Mouse (Mus musculus): ENCODE data around the gene Vmn1r122. TPM values are rescaled to one million over a fixed set of nuclear protein-coding genes. Genes with fewer than 3 reads are reported as not detected.

Vmn1r122 gene
- not detected in 2 replicates for polyA plus RNA-seq (2012; ENCODE audit: low replicate concordance)

GRCm38 (mm10) chr7:21134028-21134427 lies at the start of gene Vmn1r122:
Vmn1r122 (minus strand) TSS chr7:21134128.

GRCm38 (mm10) chr7:21161885-21162284 lies 28.0 kb upstream of the Vmn1r122 start, which contains the start of gene Vmn1r123:
Vmn1r123 (plus strand) TSS chr7:21162185.

GRCm38 (mm10) chr7:21098413-21098812 lies 35.5 kb downstream of the Vmn1r122 start, which contains the start of gene Vmn1r121:
Vmn1r121 (minus strand) TSS chr7:21098513.

Other genes starting within 250 kb of the Vmn1r122 start
- not detected in 2 replicates for gene Vmn1r118, start 221.8 kb downstream of the Vmn1r122 start, polyA plus RNA-seq (2012; ENCODE audit: low replicate concordance)
- gene Vmn1r119, start 121.7 kb downstream of the Vmn1r122 start, polyA plus RNA-seq (2012; ENCODE audit: low replicate concordance) = not detected in 2 replicates
- gene Vmn1r120, start 80.3 kb downstream of the Vmn1r122 start, polyA plus RNA-seq (2012; ENCODE audit: low replicate concordance) = not detected in 2 replicates
- not detected in 2 replicates for gene Vmn1r121, start 35.6 kb downstream of the Vmn1r122 start, polyA plus RNA-seq (2012; ENCODE audit: low replicate concordance)
- not detected in 2 replicates for gene Vmn1r123, start 28.1 kb upstream of the Vmn1r122 start, polyA plus RNA-seq (2012; ENCODE audit: low replicate concordance)
- gene Gm5157, start 56.3 kb upstream of the Vmn1r122 start, polyA plus RNA-seq (2012; ENCODE audit: low replicate concordance) = not detected in 2 replicates
- gene Vmn1r124, start 126.5 kb upstream of the Vmn1r122 start, polyA plus RNA-seq (2012; ENCODE audit: low replicate concordance) = not detected in 2 replicates
- not detected in 2 replicates for gene Vmn1r125, start 138.1 kb upstream of the Vmn1r122 start, polyA plus RNA-seq (2012; ENCODE audit: low replicate concordance)
- not detected in 2 replicates for gene Vmn1r126, start 167.3 kb upstream of the Vmn1r122 start, polyA plus RNA-seq (2012; ENCODE audit: low replicate concordance)
- gene Vmn1r127, start 185.7 kb upstream of the Vmn1r122 start, polyA plus RNA-seq (2012; ENCODE audit: low replicate concordance) = not detected in 2 replicates
- not detected in 2 replicates for gene Vmn1r128, start 215.2 kb upstream of the Vmn1r122 start, polyA plus RNA-seq (2012; ENCODE audit: low replicate concordance)
- gene Vmn1r129, start 227.2 kb upstream of the Vmn1r122 start, polyA plus RNA-seq (2012; ENCODE audit: low replicate concordance) = not detected in 2 replicates

All from hematopoietic multipotent progenitor cell, adult 10-12 weeks (in vitro differentiated cells).